Mouse (Mus musculus) adrenal gland, postnatal 36 days (tissue): ENCODE results near the gene Astl. TPM values are rescaled to one million over a fixed set of nuclear protein-coding genes. Genes with fewer than 3 reads are reported as not detected.
"Not testable (repeated sequence)": the region's sequence is repeated elsewhere in the genome, so short reads cannot be mapped to it uniquely, and the experiment has no call there.

Source experiments
- DNase-seq, 2 experiments: peaks; one replicate each; pipeline ENCODE4 v3.0.0; 2021; ENCODE audit warnings: mixed read lengths in 1 of 2
- long read RNA-seq, 2 experiments: library from polyadenylated mRNA; stranded (forward); transcript quantifications; one replicate each; pipeline ENCODE4 v2.0.0; 2021; ENCODE audit warnings: borderline sequencing depth in 2 of 2
- total RNA-seq, 2 experiments: library from RNA; stranded (reverse); gene quantifications; 2 replicates each; pipeline ENCODE4 v1.2.3; 2021

The Astl gene
- total RNA-seq: not detected
- long read RNA-seq, experiment 1: 0 reads
- long read RNA-seq, experiment 2: 0 reads

- no peak for DNase-seq
These were observed at the start of gene Astl for GRCm38 (mm10) chr2:127338416-127338815. Gene Astl, plus strand, starts transcription at chr2:127338639.

- DNase-seq: no peak
These were observed 46.2 kb upstream of the Astl start for GRCm38 (mm10) chr2:127292250-127292649.

- peak in 1 of 2 experiments; percentile 25 for DNase-seq
These were observed 41.2 kb upstream of the Astl start for GRCm38 (mm10) chr2:127297001-127297805.

GRCm38 (mm10) chr2:127298056-127298455, 40.4 kb upstream of the Astl start:
- DNase-seq: no peak

DNA sequence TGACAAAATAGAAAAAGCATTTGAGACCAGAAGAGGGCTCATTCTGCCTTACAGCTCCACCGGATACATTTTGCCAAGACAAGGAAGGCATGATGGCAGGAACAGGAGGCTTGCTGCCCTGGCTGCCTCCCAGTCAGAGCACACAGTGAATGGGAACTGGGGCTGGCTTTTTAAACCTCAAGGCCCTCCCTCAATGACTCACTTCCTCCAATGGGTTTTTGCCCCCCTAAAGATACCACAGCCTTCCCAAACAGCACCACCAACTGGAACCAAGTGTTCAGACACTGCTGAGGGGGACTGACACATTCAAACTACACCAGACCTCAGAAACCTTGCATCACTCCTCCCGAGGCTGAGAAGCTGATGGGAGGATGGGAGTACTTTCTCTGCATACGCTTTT, 37.7 kb upstream of the Astl start:
- DNase-seq: peak in 1 of 2 experiments; percentile 15

DNA sequence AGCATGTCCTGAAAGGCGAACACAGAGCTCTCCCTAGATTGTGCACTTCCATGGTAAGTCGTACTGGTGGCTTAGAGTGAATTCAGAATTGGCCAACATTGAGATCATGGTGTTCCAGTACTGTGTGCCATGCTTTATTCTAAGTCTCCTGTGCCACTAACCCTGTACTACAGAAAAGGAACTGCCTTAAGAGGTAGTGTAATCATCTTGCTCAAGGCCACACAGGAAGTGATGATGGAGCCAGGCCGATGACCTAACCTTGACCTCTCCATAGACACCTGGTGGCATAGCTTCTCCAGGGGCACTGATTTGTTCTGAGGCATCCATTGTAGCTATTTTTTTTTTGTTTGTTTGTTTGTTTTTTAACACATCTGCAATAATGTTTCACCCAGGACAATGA, 36.6 kb upstream of the Astl start:
- no peak for DNase-seq

DNA sequence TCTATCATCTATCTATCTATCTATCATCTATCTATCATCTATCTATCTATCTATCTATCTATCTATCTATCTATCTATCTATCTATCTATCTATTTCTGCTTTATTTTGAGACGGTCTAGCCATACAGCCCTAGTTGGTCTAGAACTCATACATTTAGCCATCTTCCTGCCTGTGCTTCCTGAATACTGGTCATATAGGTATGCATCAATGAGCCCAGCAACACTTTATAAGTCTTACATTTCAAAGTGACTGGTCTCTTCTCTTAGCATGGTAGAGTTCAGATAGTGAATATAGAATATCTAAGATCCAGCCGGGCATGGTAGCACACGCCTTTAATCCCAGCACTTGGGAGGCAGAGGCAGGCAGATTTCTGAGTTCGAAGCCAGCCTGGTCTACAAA, 34.2 kb upstream of the Astl start:
- not testable (repeated sequence) for DNase-seq

DNA sequence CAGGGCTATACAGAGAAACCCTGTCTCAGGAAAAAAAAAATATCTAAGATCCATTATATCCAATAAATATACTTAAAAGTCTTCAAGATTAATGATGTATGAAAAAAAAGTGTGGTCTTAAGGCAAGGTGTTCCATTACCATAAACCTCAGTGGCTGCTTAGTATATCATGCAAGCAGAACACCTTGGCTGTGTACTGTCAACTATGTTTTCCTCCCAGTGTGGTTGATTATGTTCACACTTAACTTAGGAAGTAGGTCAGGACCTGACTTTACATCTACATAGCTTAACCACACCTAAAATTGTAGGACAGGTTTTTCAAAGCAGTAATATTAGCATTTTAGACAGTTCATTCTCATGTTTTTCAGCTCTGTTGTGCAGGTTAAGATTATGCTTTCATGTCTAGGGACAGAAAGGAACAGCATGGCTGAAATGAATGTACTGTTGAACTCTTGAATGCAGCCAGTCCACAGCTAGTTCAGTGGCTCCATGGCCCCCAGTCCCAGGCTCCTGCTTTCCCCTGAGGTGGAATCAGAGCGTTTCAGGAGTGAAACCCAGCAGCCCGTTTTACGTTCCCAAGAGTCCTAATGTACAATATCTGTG, 33.7 kb upstream of the Astl start:
- no peak for DNase-seq

- DNase-seq: no peak
These were observed 32.3 kb upstream of the Astl start for GRCm38 (mm10) chr2:127306123-127306522.

GRCm38 (mm10) chr2:127307179-127307578, 31.3 kb upstream of the Astl start:
- no peak for DNase-seq

GRCm38 (mm10) chr2:127308660-127309059, 29.8 kb upstream of the Astl start:
- no peak for DNase-seq

DNA sequence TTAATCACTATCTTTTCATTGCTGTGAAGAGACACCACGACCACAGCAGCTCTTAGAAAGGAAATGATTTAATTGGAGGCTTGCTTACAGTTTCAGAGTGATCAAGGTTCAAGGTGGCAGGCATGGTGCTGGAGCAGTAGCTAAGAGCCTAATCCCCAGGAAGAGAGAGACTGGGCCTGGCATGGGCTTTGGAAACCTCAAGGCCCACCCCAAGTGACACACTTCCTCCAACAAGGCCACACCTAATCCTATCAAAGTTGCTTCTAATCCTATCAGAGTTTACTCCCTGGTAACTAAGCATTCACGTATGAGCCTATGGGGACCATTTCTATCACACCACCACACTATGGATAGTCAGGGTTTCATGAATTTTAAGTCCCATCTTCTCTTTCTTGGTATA, 28.2 kb upstream of the Astl start:
- DNase-seq: no peak

DNA sequence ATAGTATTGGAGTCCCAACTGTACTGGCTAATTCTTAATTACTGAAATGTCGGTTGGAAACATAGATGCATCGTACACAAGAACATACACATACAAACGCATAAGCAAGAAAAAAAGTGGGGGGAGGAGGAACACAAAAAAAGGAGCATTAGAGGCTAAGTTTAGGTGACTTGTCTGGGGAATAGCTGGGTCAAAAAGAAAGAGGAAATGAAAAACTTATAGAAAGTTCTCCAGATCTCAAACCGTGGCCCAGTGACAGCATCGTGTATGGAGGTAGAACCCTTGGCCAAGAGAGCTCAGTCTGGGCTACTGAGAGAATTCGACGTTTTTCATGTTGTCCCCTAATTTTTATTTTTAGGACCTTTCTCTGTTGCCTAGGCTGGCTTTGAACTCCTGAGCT, 27.8 kb upstream of the Astl start:
- DNase-seq: no peak

DNA sequence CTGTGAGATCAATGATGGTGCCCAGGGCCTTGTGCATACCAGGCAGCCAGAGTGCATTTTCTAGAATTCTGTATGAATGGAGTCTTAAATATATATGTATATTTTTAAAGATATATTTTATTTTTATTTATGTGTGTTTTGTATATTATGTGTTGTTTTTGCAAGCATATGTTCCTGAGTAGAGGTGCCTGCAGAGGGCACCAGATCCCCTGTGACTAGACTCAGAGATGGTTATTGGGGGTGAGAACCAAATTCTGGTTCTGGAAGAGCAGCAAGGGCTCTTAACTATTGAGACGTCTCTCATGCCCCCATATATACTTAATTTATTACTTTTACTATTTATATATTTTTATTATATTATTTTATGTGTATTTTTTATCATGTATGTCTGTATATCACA, 27.2 kb upstream of the Astl start:
- no peak for DNase-seq

DNA sequence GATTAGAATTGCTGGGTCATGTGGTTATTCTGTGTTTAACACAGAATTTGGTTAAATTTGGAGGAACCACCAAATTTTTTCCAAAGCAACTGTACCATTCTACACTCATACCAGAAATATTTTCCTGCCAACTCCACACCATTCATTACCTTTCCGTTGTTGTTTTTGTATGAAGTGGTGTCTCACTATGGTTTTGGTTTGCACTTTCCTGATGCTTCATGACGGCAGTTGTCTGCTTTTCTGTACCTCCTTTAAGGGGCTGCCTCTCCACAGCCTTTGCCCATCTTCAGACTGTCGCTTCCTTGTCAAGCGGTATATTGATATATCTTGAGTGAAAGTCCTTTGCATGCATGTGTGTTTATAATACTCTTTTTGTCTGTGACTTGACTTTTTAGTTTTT, 25.6 kb upstream of the Astl start:
- no peak for DNase-seq

- no peak for DNase-seq
These were observed 24.6 kb upstream of the Astl start for GRCm38 (mm10) chr2:127313878-127314277.

- no peak for DNase-seq
These were observed 23.8 kb upstream of the Astl start for GRCm38 (mm10) chr2:127314467-127315154.

DNA sequence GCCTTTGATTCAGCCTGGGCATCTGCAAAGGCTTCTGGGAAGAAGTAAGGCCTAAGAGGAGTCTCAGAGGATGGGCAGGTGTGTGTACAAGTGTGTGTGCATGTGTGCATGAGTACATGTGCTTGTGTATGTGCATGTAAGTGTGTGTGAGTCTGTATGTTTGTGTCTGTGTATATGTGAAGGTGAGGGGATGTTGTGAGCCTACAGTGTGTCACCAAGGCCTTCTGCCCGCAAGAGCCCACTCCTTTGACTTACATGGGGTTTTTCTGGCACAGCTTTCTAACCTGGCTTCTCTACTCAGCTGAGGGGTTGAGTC, 23.3 kb upstream of the Astl start:
- no peak for DNase-seq

DNA sequence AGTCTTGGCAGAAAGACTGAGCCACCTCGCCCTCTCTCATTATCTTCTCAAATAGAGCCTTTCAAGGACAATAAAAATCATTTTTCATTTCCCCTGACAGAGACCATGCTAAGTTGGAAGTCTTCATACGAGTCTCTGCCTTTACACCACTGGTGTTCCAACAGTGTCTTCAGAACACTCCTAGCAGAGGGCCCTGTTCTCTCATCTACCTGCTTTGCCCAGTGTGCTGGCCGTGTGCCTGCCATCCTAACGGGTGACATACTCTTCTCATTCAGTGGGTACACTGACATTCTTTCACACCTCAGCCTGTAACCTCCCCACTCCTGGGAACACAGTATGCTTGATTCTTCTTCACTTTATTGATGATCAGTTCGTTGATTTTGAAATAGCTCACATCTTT, 22.0 kb upstream of the Astl start:
- no peak for DNase-seq

DNA sequence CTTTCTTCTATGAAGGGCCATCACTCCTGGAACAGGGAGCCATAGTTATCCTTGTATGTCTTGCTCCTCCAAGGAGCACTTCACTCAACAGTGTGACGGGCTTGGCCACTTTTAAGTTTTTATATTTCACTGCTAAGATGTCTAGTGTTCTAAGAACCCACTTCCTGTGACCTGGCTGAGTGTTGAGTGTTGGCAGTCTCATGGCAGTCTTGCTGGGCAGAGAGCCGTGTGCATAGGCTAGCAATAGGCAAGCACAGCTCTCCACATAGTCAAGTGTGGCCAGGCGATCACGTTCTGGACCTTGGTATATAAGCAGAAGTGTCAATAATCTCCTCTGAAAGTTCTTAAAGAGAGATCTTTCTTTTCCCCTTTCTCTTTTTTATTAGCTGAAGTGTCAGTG, 20.3 kb upstream of the Astl start:
- no peak for DNase-seq

DNA sequence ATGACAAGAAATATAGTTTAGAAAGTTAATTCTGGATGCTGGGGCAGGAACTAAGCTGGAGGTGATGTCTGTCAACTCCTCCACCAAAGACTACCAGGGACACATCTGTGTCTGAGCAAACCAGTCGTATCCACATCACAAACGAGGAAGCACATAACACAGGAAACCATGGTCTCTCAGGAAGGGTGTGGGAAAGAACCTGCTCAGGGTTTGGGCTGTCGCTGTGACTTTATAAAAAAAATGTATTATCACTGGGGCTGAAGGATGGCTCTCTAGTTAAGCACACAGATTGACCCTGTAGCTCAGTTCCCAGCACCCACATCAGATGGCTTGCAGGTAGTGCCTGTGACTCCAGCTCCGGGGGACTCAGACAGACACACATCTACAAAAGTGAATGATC, 19.4 kb upstream of the Astl start:
- DNase-seq: no peak

DNA sequence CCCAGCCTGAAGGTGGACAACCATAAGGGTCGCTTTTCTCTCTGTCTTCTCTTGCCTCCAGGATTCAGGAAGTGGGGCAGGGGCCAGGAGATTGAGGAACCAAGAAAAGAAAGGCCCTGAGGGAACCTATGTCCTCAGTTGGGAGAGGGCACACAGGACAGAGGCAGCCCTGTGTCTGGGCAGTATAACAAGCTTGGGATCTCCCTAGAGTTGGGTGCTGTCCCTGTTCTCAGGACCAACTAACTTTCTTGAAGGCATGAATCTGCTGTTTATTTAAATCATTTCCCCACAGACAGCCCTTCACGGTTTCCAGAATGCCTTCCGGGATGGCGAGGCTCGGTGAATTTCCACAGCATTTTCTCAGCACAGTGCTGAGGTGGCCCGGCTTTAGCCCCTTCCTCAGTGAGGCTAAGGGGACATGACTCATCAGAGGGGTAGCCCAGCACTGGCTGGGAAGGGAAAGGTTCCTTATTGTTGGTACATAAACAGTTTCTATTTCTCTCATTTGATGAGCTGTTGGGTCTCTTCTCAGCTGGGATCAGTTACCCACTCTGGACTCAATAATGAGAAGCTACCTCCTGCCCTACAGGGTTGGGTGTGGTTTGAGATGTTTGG, 15.7 kb upstream of the Astl start:
- no peak for DNase-seq

DNA sequence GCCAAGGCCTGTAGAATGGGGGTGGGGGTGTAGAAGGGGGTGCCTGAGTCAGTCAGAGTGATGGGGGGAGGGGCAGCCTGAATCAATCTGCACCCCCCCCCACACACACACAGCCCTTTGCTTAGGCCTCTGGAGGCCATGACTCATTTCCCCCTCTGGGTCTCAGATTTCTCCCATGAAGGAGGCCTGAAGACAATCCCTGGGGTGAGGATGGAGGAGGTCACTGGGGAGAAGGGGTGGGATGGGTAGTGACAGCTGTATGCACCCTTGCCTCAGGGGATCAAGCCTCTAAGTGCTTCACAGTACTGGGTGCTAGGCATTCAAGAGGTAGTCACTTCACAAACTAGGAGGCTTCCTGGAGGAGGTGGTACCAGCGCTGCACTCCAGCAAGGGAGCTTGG, 14.8 kb upstream of the Astl start:
- no peak for DNase-seq
